Mouse (Mus musculus) midbrain, embryonic 15.5 days (tissue): ENCODE results near the gene Serpina6. TPM values are rescaled to one million over a fixed set of nuclear protein-coding genes. Genes with fewer than 3 reads are reported as not detected.

Source experiments
- ATAC-seq: fragments of 200-750 bp; cut with Nextera tagmentation; replicated peaks from 2 replicates; pipeline ENCODE4 v1.8.0; 2017; ENCODE audit warnings: moderate TSS enrichment
- H3K27ac ChIP-seq: fragments of 300-500 bp; sonication (generic); 2 replicates; pipeline ENCODE4 v1.5.1; 2015; ENCODE audit warnings: mild to moderate bottlenecking, inconsistent platforms
- H3K27me3 ChIP-seq: fragments of 300-500 bp; sonication (generic); replicated peaks from 2 replicates; pipeline ENCODE4 v1.6.1; 2015; ENCODE audit warnings: inconsistent platforms
- H3K36me3 ChIP-seq: fragments of 300-500 bp; sonication (generic); replicated peaks from 2 replicates; pipeline ENCODE4 v1.6.1; 2015; ENCODE audit warnings: inconsistent platforms
- H3K4me1 ChIP-seq: fragments of 300-500 bp; sonication (generic); 2 replicates; pipeline ENCODE4 v1.6.1; 2015; ENCODE audit warnings: inconsistent platforms
- H3K4me2 ChIP-seq: fragments of 300-500 bp; sonication (generic); 2 replicates; pipeline ENCODE4 v1.6.1; 2015; ENCODE audit warnings: inconsistent platforms, mild to moderate bottlenecking, moderate library complexity
- H3K4me3 ChIP-seq: fragments of 300-500 bp; sonication (generic); 2 replicates; pipeline ENCODE4 v1.5.1; 2015; ENCODE audit warnings: mild to moderate bottlenecking, inconsistent platforms
- H3K9ac ChIP-seq: fragments of 300-500 bp; sonication (generic); 2 replicates; pipeline ENCODE4 v1.6.1; 2015; ENCODE audit warnings: mild to moderate bottlenecking, inconsistent platforms
- H3K9me3 ChIP-seq: fragments of 300-500 bp; sonication (generic); 2 replicates; pipeline ENCODE4 v1.6.1; 2016; ENCODE audit warnings: inconsistent platforms
- WGBS: fragments of 180-500 bp; shearing (Covaris S2); methylation state at CpG from one replicate; pipeline ENCODE4 v1.1.7; 2015; ENCODE audit warnings: mixed read lengths; 5-methylcytosine and 5-hydroxymethylcytosine counted together
- polyA plus RNA-seq: library from polyadenylated mRNA; unstranded; fragments of >200 nt; fragmentation: Nextera tagmentation; extraction: Ambion mirVana; gene quantifications from 2 replicates; pipeline ENCODE4 v1.2.1, GENCODE M21; 2015

Gene Serpina6
- 1.2 TPM in 1 of 2 replicates, not detected in the other for polyA plus RNA-seq

GRCm38 (mm10) chr12:103656848-103657626, at the start of gene Serpina6:
Gene Serpina6, minus strand, starts transcription at chr12:103657212.
- H3K9me3 ChIP-seq = no peaks in the 10 kb centered on the region
- no peak within 1 kb of the TSS for H3K27ac ChIP-seq
- no peaks in the 10 kb centered on the region for H3K36me3 ChIP-seq
- H3K9ac ChIP-seq = no peak within 1 kb of the TSS
- H3K4me2 ChIP-seq = no peak within 1 kb of the TSS
- no peak for ATAC-seq
- 87% methylated on average over 9 of the region's 9 CpGs for WGBS
- no peak within 1 kb of the TSS for H3K4me3 ChIP-seq
- no peaks in the 10 kb centered on the region for H3K4me1 ChIP-seq
- H3K27me3 ChIP-seq = no peaks in the 10 kb centered on the region

- no peaks in the 10 kb centered on the region for H3K27me3 ChIP-seq
- H3K9me3 ChIP-seq = no peaks in the 10 kb centered on the region
- H3K27ac ChIP-seq = no peak overlapping the region
- H3K4me2 ChIP-seq = no peak overlapping the region
- H3K4me1 ChIP-seq = no peaks in the 10 kb centered on the region
- H3K36me3 ChIP-seq = no peaks in the 10 kb centered on the region
- no peak overlapping the region for H3K4me3 ChIP-seq
- WGBS = 85% methylated on average over 4 of the region's 4 CpGs
- no peak for ATAC-seq
- no peak overlapping the region for H3K9ac ChIP-seq
Observed at GRCm38 (mm10) chr12:103706113-103706512, 49.1 kb upstream of the Serpina6 start.

GRCm38 (mm10) chr12:103705547-103705946, 48.5 kb upstream of the Serpina6 start:
- H3K27me3 ChIP-seq = no peaks in the 10 kb centered on the region
- H3K27ac ChIP-seq = no peak overlapping the region
- H3K9me3 ChIP-seq = no peaks in the 10 kb centered on the region
- no peak overlapping the region for H3K9ac ChIP-seq
- ATAC-seq = no peak
- H3K36me3 ChIP-seq = no peaks in the 10 kb centered on the region
- H3K4me1 ChIP-seq = no peaks in the 10 kb centered on the region
- H3K4me2 ChIP-seq = no peak overlapping the region
- no peak overlapping the region for H3K4me3 ChIP-seq
- WGBS = 69% methylated on average over 2 of the region's 2 CpGs

GRCm38 (mm10) chr12:103700144-103700750, 43.2 kb upstream of the Serpina6 start:
- H3K4me1 ChIP-seq = no peaks in the 10 kb centered on the region
- WGBS = 82% methylated on average over 4 of the region's 4 CpGs
- no peak overlapping the region for H3K4me2 ChIP-seq
- no peak overlapping the region for H3K27ac ChIP-seq
- H3K4me3 ChIP-seq = no peak overlapping the region
- no peak for ATAC-seq
- H3K27me3 ChIP-seq = no peaks in the 10 kb centered on the region
- no peak overlapping the region for H3K9ac ChIP-seq
- H3K9me3 ChIP-seq = no peaks in the 10 kb centered on the region
- no peaks in the 10 kb centered on the region for H3K36me3 ChIP-seq

- H3K4me2 ChIP-seq = no peak within 1 kb of the TSS
- H3K4me1 ChIP-seq = no peaks in the 10 kb centered on the region
- no peaks in the 10 kb centered on the region for H3K27me3 ChIP-seq
- H3K36me3 ChIP-seq = no peaks in the 10 kb centered on the region
- no peak within 1 kb of the TSS for H3K27ac ChIP-seq
- H3K4me3 ChIP-seq = no peak within 1 kb of the TSS
- ATAC-seq = no peak
- WGBS = 88% methylated on average over 8 of the region's 8 CpGs
- no peak within 1 kb of the TSS for H3K9ac ChIP-seq
- H3K9me3 ChIP-seq = no peaks in the 10 kb centered on the region
Observed at GRCm38 (mm10) chr12:103695429-103695828, 38.4 kb upstream of the Serpina6 start, which contains the start of gene Serpina1f. Gene Serpina1f, minus strand, starts transcription at chr12:103695529.

- Histone ChIP-seq H3K36me3 (no peaks in the 10 kb centered on the region), H3K4me3 (no peak overlapping the region), H3K27ac (no peak overlapping the region), H3K9me3 (no peaks in the 10 kb centered on the region), H3K4me2 (no peak overlapping the region), H3K27me3 (no peaks in the 10 kb centered on the region), H3K4me1 (no peaks in the 10 kb centered on the region), H3K9ac (no peak overlapping the region)
- no peak for ATAC-seq
- WGBS = 72% methylated on average over 3 of the region's 3 CpGs
Observed at GRCm38 (mm10) chr12:103688221-103688814, 31.3 kb upstream of the Serpina6 start.

GRCm38 (mm10) chr12:103687021-103687420, 30.0 kb upstream of the Serpina6 start:
- 70% methylated on average over 7 of the region's 7 CpGs for WGBS
- H3K27ac ChIP-seq = no peak overlapping the region
- ATAC-seq = no peak
- H3K27me3 ChIP-seq = no peaks in the 10 kb centered on the region
- H3K36me3 ChIP-seq = no peaks in the 10 kb centered on the region
- H3K4me3 ChIP-seq = no peak overlapping the region
- no peak overlapping the region for H3K4me2 ChIP-seq
- no peaks in the 10 kb centered on the region for H3K4me1 ChIP-seq
- H3K9ac ChIP-seq = no peak overlapping the region
- no peaks in the 10 kb centered on the region for H3K9me3 ChIP-seq

GRCm38 (mm10) chr12:103686050-103686449, 29.0 kb upstream of the Serpina6 start:
- no peak for ATAC-seq
- WGBS = 74% methylated on average over 3 of the region's 3 CpGs
- Histone ChIP-seq H3K27ac (no peak overlapping the region), H3K4me1 (no peaks in the 10 kb centered on the region), H3K4me3 (no peak overlapping the region), H3K36me3 (no peaks in the 10 kb centered on the region), H3K4me2 (no peak overlapping the region), H3K9ac (no peak overlapping the region), H3K27me3 (no peaks in the 10 kb centered on the region), H3K9me3 (no peaks in the 10 kb centered on the region)

- Histone ChIP-seq H3K9me3 (no peaks in the 10 kb centered on the region), H3K4me2 (no peak overlapping the region), H3K9ac (no peak overlapping the region), H3K4me1 (no peaks in the 10 kb centered on the region), H3K27me3 (no peaks in the 10 kb centered on the region), H3K36me3 (no peaks in the 10 kb centered on the region), H3K4me3 (no peak overlapping the region), H3K27ac (no peak overlapping the region)
- WGBS = 86% methylated on average over 3 of the region's 3 CpGs
- ATAC-seq = no peak
Observed at GRCm38 (mm10) chr12:103685386-103685785, 28.4 kb upstream of the Serpina6 start.

- WGBS = 75% methylated on average over 4 of the region's 4 CpGs
- Histone ChIP-seq H3K9ac (no peak overlapping the region), H3K4me1 (no peaks in the 10 kb centered on the region), H3K4me3 (no peak overlapping the region), H3K9me3 (no peaks in the 10 kb centered on the region), H3K27me3 (no peaks in the 10 kb centered on the region), H3K4me2 (no peak overlapping the region), H3K27ac (no peak overlapping the region), H3K36me3 (no peaks in the 10 kb centered on the region)
- ATAC-seq = no peak
Observed at GRCm38 (mm10) chr12:103683775-103684174, 26.8 kb upstream of the Serpina6 start.

GRCm38 (mm10) chr12:103681739-103682138, 24.7 kb upstream of the Serpina6 start:
- 87% methylated on average over 2 of the region's 2 CpGs for WGBS
- Histone ChIP-seq H3K4me2 (no peak overlapping the region), H3K9ac (no peak overlapping the region), H3K4me1 (no peaks in the 10 kb centered on the region), H3K9me3 (no peaks in the 10 kb centered on the region), H3K4me3 (no peak overlapping the region), H3K36me3 (no peaks in the 10 kb centered on the region), H3K27ac (no peak overlapping the region), H3K27me3 (no peaks in the 10 kb centered on the region)
- no peak for ATAC-seq

GRCm38 (mm10) chr12:103681169-103681568, 24.2 kb upstream of the Serpina6 start:
- no peak for ATAC-seq
- Histone ChIP-seq H3K9ac (no peak overlapping the region), H3K4me2 (no peak overlapping the region), H3K27me3 (no peaks in the 10 kb centered on the region), H3K36me3 (no peaks in the 10 kb centered on the region), H3K4me1 (no peaks in the 10 kb centered on the region), H3K9me3 (no peaks in the 10 kb centered on the region), H3K27ac (no peak overlapping the region), H3K4me3 (no peak overlapping the region)
- 82% methylated on average over 2 of the region's 2 CpGs for WGBS
